Mouse (Mus musculus): ENCODE measurements at regions not wholly inside any gene's neighbourhood (a gene's known extent, or its start where the extent isn't known, plus 50 kb on each side); places are given as distances from the start of the nearest gene placed in this dataset.

DNA sequence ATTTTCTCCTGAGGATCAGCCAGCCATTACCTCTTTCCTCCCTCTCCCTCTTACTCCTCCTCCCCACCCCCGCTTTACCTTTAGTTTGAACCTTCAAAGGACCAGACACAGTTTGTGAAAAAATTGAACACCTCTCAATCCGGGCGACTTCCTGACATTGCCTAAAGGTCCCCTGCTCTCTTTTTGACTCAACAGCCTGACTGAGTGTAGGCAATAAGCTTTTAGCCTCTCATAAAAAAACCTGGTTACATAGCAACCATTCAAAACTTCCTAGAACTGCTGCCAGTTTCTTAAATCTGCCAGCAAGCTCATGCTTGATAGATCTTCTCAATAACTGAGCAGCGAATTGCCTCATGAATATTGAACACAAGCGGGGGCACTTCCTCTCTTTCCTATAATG lies 71.7 kb downstream of the Zfp945 start:
- Histone ChIP-seq H3K9ac (ENCODE audit: low read length) (no peak overlapping the region), H3K27ac (ENCODE audit: low read depth, low read length) (no peak overlapping the region), H3K27me3 (ENCODE audit: control insufficient read depth, insufficient read depth, low read length) (no peaks in the 10 kb centered on the region), H3K4me2 (ENCODE audit: low read depth) (no peak overlapping the region), H3K9me3 (ENCODE audit: control insufficient read depth, low read length) (peaks cover 3% of the 10 kb centered on the region; the same call in 1 of the 2 replicates), H3K4me3 (ENCODE audit: low read depth, low read length) (no peak overlapping the region), H3K36me3 (ENCODE audit: control insufficient read depth, insufficient read depth, low read length) (no peaks in the 10 kb centered on the region; the same call in 1 of the 2 replicates), H3K4me1 (ENCODE audit: control insufficient read depth, insufficient read depth, low read length) (no peaks in the 10 kb centered on the region)
- ATAC-seq (ENCODE audit: insufficient read depth, low FRiP score, low TSS enrichment) (peak; percentile 27; the same call in 1 of the 2 replicates), DNase-seq (ENCODE audit: low spot score) (no peak)
- WGBS = 65% methylated on average over 5 of the region's 5 CpGs

DNA sequence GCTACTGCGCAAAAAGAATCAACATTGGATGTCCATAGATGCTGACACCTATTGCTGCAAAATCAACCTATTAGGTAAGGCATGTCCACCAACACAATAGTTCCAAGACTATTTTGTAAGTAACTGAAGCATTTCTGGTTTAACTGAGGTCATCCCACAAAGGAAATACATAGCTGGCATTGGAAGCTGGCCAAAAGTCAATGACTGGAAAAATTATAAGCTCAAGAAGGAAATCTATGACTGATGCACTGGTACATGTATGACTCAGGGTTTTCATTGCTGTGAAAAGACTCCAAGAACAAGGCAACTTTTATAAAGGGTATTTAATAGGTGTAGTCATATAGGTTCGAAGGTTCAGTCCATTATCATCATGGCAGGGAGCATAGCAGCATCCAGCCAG lies 82.5 kb downstream of the Zfp945 start:
- no peaks in the 10 kb centered on the region for H3K4me1 ChIP-seq (ENCODE audit: control insufficient read depth, insufficient read depth, low read length)
- no peak overlapping the region for H3K9ac ChIP-seq (ENCODE audit: low read length)
- H3K4me2 ChIP-seq (ENCODE audit: low read depth) = no peak overlapping the region
- ATAC-seq (ENCODE audit: insufficient read depth, low FRiP score, low TSS enrichment) (no peak), DNase-seq (ENCODE audit: low spot score) (no peak)
- H3K27ac ChIP-seq (ENCODE audit: low read depth, low read length) = no peak overlapping the region
- 92% methylated on average over 2 of the region's 2 CpGs for WGBS
- H3K27me3 ChIP-seq (ENCODE audit: control insufficient read depth, insufficient read depth, low read length) = no peaks in the 10 kb centered on the region
- no peaks in the 10 kb centered on the region for H3K36me3 ChIP-seq (ENCODE audit: control insufficient read depth, insufficient read depth, low read length)
- H3K4me3 ChIP-seq (ENCODE audit: low read depth, low read length) = no peak overlapping the region
- H3K9me3 ChIP-seq (ENCODE audit: control insufficient read depth, low read length) = no peaks in the 10 kb centered on the region

DNA sequence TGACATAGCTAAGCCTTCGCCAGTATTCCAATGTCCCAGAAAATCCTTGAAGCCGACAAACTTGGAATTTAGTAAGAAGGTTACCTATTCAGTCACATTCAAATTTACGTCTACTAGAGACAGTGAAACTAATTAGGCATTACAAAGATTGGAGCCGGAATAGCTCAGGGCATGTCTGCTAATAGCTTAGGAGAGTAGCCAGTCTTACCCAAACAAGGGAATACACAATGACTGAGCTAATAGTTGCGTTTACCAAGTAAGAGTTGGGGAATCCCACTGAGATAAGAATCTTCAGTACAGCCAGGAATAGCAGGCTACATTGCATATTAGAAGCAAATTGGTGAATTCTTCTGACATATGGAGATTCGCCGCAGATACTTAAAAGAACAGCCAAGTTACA lies 121.2 kb downstream of the Zfp945 start:
- Histone ChIP-seq H3K4me1 (ENCODE audit: control insufficient read depth, insufficient read depth, low read length) (no peaks in the 10 kb centered on the region), H3K4me2 (ENCODE audit: low read depth) (no peak overlapping the region), H3K9me3 (ENCODE audit: control insufficient read depth, low read length) (no peaks in the 10 kb centered on the region), H3K36me3 (ENCODE audit: control insufficient read depth, insufficient read depth, low read length) (no peaks in the 10 kb centered on the region), H3K27me3 (ENCODE audit: control insufficient read depth, insufficient read depth, low read length) (no peaks in the 10 kb centered on the region), H3K9ac (ENCODE audit: low read length) (no peak overlapping the region), H3K4me3 (ENCODE audit: low read depth, low read length) (no peak overlapping the region), H3K27ac (ENCODE audit: low read depth, low read length) (no peak overlapping the region)
- ATAC-seq (ENCODE audit: insufficient read depth, low FRiP score, low TSS enrichment) (no peak), DNase-seq (ENCODE audit: low spot score) (no peak)
- 60% methylated on average over 7 of the region's 7 CpGs for WGBS

DNA sequence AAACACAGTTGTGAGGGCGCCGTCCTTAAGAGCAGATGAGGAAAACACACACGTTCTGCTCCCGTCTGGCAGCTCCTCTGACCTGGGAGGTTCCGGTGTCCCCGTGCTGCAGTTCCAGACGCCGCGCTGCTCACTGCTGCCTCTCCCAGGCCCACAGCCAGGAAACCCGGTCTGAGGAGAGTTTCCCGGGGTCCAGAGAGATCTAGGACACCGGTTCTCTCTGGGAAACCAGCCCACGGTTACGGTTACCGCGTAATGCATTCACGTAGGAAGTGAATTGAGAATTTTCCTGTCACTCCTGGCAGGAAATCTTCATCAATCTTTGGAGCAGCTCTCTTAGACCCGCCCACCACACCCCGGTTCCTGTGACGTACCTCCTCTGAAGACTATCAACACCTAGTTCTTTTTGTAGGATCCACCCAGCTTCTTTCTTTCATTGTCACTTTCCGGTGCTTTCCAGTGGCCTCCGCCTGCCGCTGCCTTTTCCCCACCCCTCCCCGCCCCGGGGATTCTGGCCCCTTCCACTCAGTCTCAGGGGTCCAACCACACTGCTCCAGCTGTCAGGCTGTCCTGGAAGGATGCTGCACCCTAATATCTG lies 127.3 kb downstream of the Zfp945 start:
- peak overlapping the region; percentile 46 for H3K4me2 ChIP-seq (ENCODE audit: low read depth)
- H3K36me3 ChIP-seq (ENCODE audit: control insufficient read depth, insufficient read depth, low read length) = peaks cover 8% of the 10 kb centered on the region; the same call in 1 of the 2 replicates
- peak overlapping the region; percentile 60 for H3K4me3 ChIP-seq (ENCODE audit: low read depth, low read length)
- no peaks in the 10 kb centered on the region for H3K4me1 ChIP-seq (ENCODE audit: control insufficient read depth, insufficient read depth, low read length)
- peak; percentile 91 for ATAC-seq (ENCODE audit: insufficient read depth, low FRiP score, low TSS enrichment)
- H3K9ac ChIP-seq (ENCODE audit: low read length) = peak overlapping the region; percentile 74
- under 1% methylated on average over 25 of the region's 25 CpGs for WGBS
- peak; percentile 81 for DNase-seq (ENCODE audit: low spot score)
- H3K27me3 ChIP-seq (ENCODE audit: control insufficient read depth, insufficient read depth, low read length) = no peaks in the 10 kb centered on the region
- peak overlapping the region; percentile 72 for H3K27ac ChIP-seq (ENCODE audit: low read depth, low read length)
- H3K9me3 ChIP-seq (ENCODE audit: control insufficient read depth, low read length) = no peaks in the 10 kb centered on the region

DNA sequence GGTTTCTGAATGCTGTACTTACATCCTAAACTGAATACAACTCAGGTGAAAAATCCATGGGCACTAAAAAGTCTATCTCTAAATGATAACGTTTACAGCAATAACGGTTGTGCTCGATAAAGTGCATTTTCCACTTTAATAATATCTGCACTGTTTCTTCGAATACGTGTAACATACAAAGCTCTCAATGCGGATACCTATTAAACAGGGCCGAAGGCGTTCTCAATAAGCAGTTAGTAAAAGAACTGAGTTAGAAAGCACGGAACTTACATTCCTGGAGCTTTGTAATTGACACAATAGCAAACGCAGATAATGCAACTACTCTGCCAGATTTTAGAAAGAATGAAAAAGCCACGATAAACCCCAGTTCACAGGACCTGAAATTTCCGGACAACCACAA lies 127.8 kb downstream of the Zfp945 start:
- H3K36me3 ChIP-seq (ENCODE audit: control insufficient read depth, insufficient read depth, low read length) = peaks cover 8% of the 10 kb centered on the region; the same call in 1 of the 2 replicates
- H3K27ac ChIP-seq (ENCODE audit: low read depth, low read length) = peak overlapping the region; percentile 72
- WGBS = 15% methylated on average over 12 of the region's 12 CpGs
- no peaks in the 10 kb centered on the region for H3K27me3 ChIP-seq (ENCODE audit: control insufficient read depth, insufficient read depth, low read length)
- peaks cover 2% of the 10 kb centered on the region; the same call in 1 of the 2 replicates for H3K9me3 ChIP-seq (ENCODE audit: control insufficient read depth, low read length)
- peak overlapping the region; percentile 46 for H3K4me2 ChIP-seq (ENCODE audit: low read depth)
- peak overlapping the region; percentile 60 for H3K4me3 ChIP-seq (ENCODE audit: low read depth, low read length)
- ATAC-seq (ENCODE audit: insufficient read depth, low FRiP score, low TSS enrichment) (no peak), DNase-seq (ENCODE audit: low spot score) (no peak)
- H3K4me1 ChIP-seq (ENCODE audit: control insufficient read depth, insufficient read depth, low read length) = no peaks in the 10 kb centered on the region
- H3K9ac ChIP-seq (ENCODE audit: low read length) = peak overlapping the region; percentile 74

DNA sequence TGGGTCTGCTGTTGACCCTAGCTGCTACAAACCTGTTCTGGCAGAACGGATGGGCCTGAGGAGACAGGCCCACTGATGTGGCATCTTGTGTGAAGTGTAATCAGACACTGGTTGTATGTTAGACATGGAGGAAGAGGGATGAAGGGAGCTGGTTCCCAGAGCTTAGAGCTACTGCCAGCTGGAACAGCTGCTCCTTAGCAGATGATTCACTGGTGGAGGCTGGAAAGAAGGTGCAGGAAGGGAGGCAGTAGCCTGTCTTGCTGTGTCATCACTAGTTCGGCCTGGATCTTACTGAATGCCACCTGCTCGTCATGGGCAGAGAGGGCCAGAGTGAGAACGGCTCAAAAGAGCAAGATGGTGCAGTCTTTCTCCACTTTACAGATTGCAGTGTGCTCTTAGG lies 130.6 kb downstream of the Zfp945 start:
- H3K9me3 ChIP-seq (ENCODE audit: control insufficient read depth, low read length) = peaks cover 4% of the 10 kb centered on the region
- H3K4me1 ChIP-seq (ENCODE audit: control insufficient read depth, insufficient read depth, low read length) = no peaks in the 10 kb centered on the region
- no peak for DNase-seq (ENCODE audit: low spot score)
- WGBS = 96% methylated on average over 4 of the region's 4 CpGs
- no peak for ATAC-seq (ENCODE audit: insufficient read depth, low FRiP score, low TSS enrichment)
- no peaks in the 10 kb centered on the region for H3K27me3 ChIP-seq (ENCODE audit: control insufficient read depth, insufficient read depth, low read length)
- H3K9ac ChIP-seq (ENCODE audit: low read length) = no peak overlapping the region
- no peak overlapping the region for H3K4me2 ChIP-seq (ENCODE audit: low read depth)
- H3K36me3 ChIP-seq (ENCODE audit: control insufficient read depth, insufficient read depth, low read length) = peaks cover 8% of the 10 kb centered on the region; the same call in 1 of the 2 replicates
- no peak overlapping the region for H3K4me3 ChIP-seq (ENCODE audit: low read depth, low read length)
- no peak overlapping the region for H3K27ac ChIP-seq (ENCODE audit: low read depth, low read length)
